Mouse (Mus musculus) intestine, embryonic 14.5 days (tissue): Measurements from ENCODE around the gene Btbd9. TPM values are rescaled to one million over a fixed set of nuclear protein-coding genes. Genes with fewer than 3 reads are reported as not detected.

Source experiments
- ATAC-seq: fragments of 200-750 bp; cut with Nextera tagmentation; replicated peaks from 2 replicates; pipeline ENCODE4 v1.8.0; 2017; ENCODE audit warnings: low read depth, moderate number of reproducible peaks, moderate TSS enrichment, moderate library complexity; ENCODE audit not compliant: low FRiP score, low TSS enrichment
- DNase-seq: peaks from one replicate; pipeline ENCODE4 v3.0.0-alpha.2; 2018; ENCODE audit warnings: low spot score
- H3K27ac ChIP-seq: fragments of 300-500 bp; sonication (generic); 2 replicates; pipeline ENCODE4 v1.5.1; 2014; ENCODE audit warnings: low read depth, mild to moderate bottlenecking, control low read depth
- H3K27me3 ChIP-seq: fragments of 300-500 bp; sonication (generic); replicated peaks from 2 replicates; pipeline ENCODE4 v1.6.1; 2014; ENCODE audit warnings: low read length, control low read depth; ENCODE audit not compliant: control insufficient read depth, insufficient read depth
- H3K36me3 ChIP-seq: fragments of 300-500 bp; sonication (generic); 2 replicates; pipeline ENCODE4 v1.6.1; 2014; ENCODE audit warnings: low read length, control low read depth; ENCODE audit not compliant: control insufficient read depth, insufficient read depth
- H3K4me1 ChIP-seq: fragments of 300-500 bp; sonication (generic); replicated peaks from 2 replicates; pipeline ENCODE4 v1.6.1; 2014; ENCODE audit warnings: low read length, control low read depth, mixed read lengths; ENCODE audit not compliant: control insufficient read depth, insufficient read depth
- H3K4me2 ChIP-seq: fragments of 300-500 bp; sonication (generic); 2 replicates; pipeline ENCODE4 v1.6.1; 2014; ENCODE audit warnings: low read length
- H3K4me3 ChIP-seq: fragments of 300-500 bp; sonication (generic); 2 replicates; pipeline ENCODE4 v1.5.1; 2014; ENCODE audit warnings: low read depth, low read length, control low read depth, mixed read lengths
- H3K9ac ChIP-seq: fragments of 300-500 bp; sonication (generic); 2 replicates; pipeline ENCODE4 v1.6.1; 2014; ENCODE audit warnings: mild to moderate bottlenecking, low read length
- H3K9me3 ChIP-seq: fragments of 300-500 bp; sonication (generic); 2 replicates; pipeline ENCODE4 v1.6.1; 2016; ENCODE audit warnings: low read length, control low read depth; ENCODE audit not compliant: control insufficient read depth
- WGBS: fragments of 180-500 bp; shearing (Covaris S2); extraction: QIAGEN DNeasy Blood & Tissue Kit; methylation state at CpG from one replicate; pipeline ENCODE4 v1.1.7; 2014; 5-methylcytosine and 5-hydroxymethylcytosine counted together
- polyA plus RNA-seq: library from polyadenylated mRNA; unstranded; fragments of >200 nt; fragmentation: Nextera tagmentation; extraction: Ambion mirVana; gene quantifications from 2 replicates; pipeline ENCODE4 v1.2.1, GENCODE M21; 2014

Btbd9 gene
- polyA plus RNA-seq, 1 experiment from 2014 or later: 53.7 TPM

- H3K27me3 ChIP-seq: no peaks in the 10 kb centered on the region
- no peak overlapping the region for H3K4me2 ChIP-seq
- 56% methylated on average over 7 of the region's 7 CpGs for WGBS
- no peaks in the 10 kb centered on the region for H3K9me3 ChIP-seq
- ATAC-seq (no peak), DNase-seq (no peak)
- no peaks in the 10 kb centered on the region for H3K36me3 ChIP-seq
- no peak overlapping the region for H3K27ac ChIP-seq
- H3K4me3 ChIP-seq: no peak overlapping the region
- no peak overlapping the region for H3K9ac ChIP-seq
- peaks cover 18% of the 10 kb centered on the region for H3K4me1 ChIP-seq
These were observed 332.7 kb downstream of the Btbd9 start for GRCm38 (mm10) chr17:30243540-30243939.

- no peak overlapping the region for H3K4me3 ChIP-seq
- H3K36me3 ChIP-seq: no peaks in the 10 kb centered on the region
- no peak overlapping the region for H3K9ac ChIP-seq
- H3K27ac ChIP-seq: no peak overlapping the region
- H3K27me3 ChIP-seq: no peaks in the 10 kb centered on the region
- H3K4me1 ChIP-seq: peaks cover 18% of the 10 kb centered on the region
- ATAC-seq (no peak), DNase-seq (no peak)
- H3K4me2 ChIP-seq: no peak overlapping the region
- H3K9me3 ChIP-seq: no peaks in the 10 kb centered on the region
- whole genome bisulfite sequencing: 93% methylated on average over 4 of the region's 4 CpGs
These were observed 333.6 kb downstream of the Btbd9 start for GRCm38 (mm10) chr17:30242647-30243046.

DNA sequence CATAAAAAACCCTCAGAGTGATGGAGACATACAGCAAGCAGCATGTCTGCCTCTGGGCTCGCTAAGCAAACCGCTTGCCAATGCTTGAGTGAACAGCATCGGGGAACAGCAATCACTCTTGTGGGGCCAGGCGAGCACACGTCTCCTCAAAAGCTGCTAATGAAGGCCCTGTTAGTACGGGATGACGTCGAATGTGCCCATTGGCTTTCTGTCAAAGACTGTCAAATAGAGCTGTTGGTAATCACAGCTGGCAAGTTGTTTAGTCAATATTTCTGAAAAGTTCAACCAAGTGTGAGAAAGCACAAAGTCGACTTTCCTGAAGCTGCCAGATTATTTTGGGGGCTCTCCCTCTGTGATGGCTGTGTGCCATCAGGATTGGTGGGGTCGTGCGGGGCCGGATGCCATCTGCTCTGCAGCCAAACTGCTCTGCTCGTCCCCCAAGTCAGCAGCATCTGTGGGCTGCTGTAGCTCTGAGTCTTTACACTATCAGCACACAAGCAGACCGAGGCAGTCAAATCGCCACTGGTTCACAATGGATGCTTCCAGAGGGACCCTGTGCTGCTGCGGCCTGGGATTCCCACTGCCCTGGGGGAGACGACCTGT, 334.5 kb downstream of the Btbd9 start:
- no peak for DNase-seq
- ATAC-seq: no peak
- H3K9me3 ChIP-seq: no peaks in the 10 kb centered on the region
- H3K27ac ChIP-seq: no peak overlapping the region
- H3K36me3 ChIP-seq: no peaks in the 10 kb centered on the region
- 75% methylated on average over 17 of the region's 17 CpGs for WGBS
- H3K4me3 ChIP-seq: no peak overlapping the region
- H3K4me2 ChIP-seq: no peak overlapping the region
- H3K9ac ChIP-seq: no peak overlapping the region
- peaks cover 18% of the 10 kb centered on the region for H3K4me1 ChIP-seq
- no peaks in the 10 kb centered on the region for H3K27me3 ChIP-seq

DNA sequence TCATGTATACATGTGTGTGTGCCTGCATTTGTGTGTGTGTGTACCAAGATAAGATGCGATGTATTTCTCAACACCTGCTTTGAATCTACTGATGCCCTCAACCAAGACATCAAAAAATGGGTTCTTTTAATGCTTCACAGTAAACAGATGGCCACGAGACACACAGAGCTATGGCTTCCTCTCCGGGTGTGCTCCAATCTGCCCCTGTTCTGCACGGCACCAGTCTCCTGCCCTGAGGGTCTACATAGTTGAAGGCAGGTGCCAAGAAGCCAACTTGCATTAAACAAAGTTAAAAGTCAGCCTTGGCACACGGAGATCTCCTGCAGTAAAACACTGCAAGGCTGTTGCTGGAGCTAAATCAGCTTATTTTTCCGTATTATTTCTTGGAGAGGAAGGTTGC, 335.2 kb downstream of the Btbd9 start:
- no peak for ATAC-seq
- DNase-seq: no peak
- H3K4me2 ChIP-seq: no peak overlapping the region
- peaks cover 18% of the 10 kb centered on the region for H3K4me1 ChIP-seq
- WGBS: 82% methylated on average over 6 of the region's 6 CpGs
- H3K9me3 ChIP-seq: no peaks in the 10 kb centered on the region
- H3K27ac ChIP-seq: no peak overlapping the region
- H3K27me3 ChIP-seq: no peaks in the 10 kb centered on the region
- H3K36me3 ChIP-seq: no peaks in the 10 kb centered on the region
- H3K4me3 ChIP-seq: no peak overlapping the region
- H3K9ac ChIP-seq: no peak overlapping the region

DNA sequence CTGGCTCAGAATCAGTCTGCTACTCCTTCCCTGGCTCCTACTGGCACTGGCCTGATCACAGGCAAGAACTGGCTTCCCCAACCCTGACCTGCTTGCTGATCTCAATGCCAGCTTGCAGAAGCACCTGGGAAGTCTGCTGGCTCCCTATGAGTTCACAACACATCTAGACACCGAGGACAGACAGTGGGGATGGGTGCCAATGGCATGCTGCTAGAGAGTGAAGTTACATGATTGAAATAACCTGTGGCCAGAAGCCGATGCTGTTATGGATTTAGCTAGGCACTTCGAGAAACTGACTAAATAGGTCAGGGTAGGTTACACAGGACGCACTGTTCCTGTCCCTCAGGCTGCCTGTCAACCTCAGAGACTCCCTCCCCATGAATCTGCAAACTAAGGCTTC, 335.6 kb downstream of the Btbd9 start:
- Histone ChIP-seq H3K4me2 (no peak overlapping the region), H3K27me3 (no peaks in the 10 kb centered on the region), H3K36me3 (no peaks in the 10 kb centered on the region), H3K4me3 (no peak overlapping the region), H3K9ac (no peak overlapping the region), H3K9me3 (no peaks in the 10 kb centered on the region), H3K4me1 (peaks cover 18% of the 10 kb centered on the region), H3K27ac (no peak overlapping the region)
- ATAC-seq (no peak), DNase-seq (no peak)
- 83% methylated on average over 4 of the region's 4 CpGs for WGBS

DNA sequence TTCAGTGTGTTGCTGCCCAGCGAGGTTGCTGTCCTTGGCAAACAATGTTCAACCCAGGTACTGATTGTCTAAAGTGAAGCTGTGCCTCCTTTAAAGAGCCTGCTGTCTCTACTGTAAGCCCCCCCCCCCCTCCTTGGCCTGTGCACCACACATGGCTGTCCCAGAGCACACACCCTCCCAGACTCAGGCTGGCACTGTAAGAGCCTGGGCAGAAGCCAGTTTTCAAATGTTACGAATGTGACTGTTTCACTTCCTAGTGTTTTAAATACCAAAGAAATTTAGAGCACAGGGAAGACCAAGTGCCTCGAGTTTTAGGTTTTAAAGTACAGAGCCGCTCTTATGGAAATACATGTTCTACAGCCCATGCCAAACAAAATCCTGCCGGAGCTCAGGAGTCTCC, 336.8 kb downstream of the Btbd9 start:
- no peak for ATAC-seq
- no peak overlapping the region for H3K27ac ChIP-seq
- no peaks in the 10 kb centered on the region for H3K36me3 ChIP-seq
- 73% methylated on average over 5 of the region's 5 CpGs for WGBS
- H3K4me1 ChIP-seq: peaks cover 8% of the 10 kb centered on the region; the same call in 1 of the 2 replicates
- no peak for DNase-seq
- H3K9ac ChIP-seq: no peak overlapping the region
- H3K9me3 ChIP-seq: no peaks in the 10 kb centered on the region
- H3K27me3 ChIP-seq: no peaks in the 10 kb centered on the region
- no peak overlapping the region for H3K4me3 ChIP-seq
- H3K4me2 ChIP-seq: no peak overlapping the region

- Histone ChIP-seq H3K4me3 (no peak overlapping the region), H3K9ac (no peak overlapping the region), H3K4me1 (0 out of 2 replicates have a peak, but pooled peaks cover 3% of the 10 kb centered on the region), H3K4me2 (no peak overlapping the region), H3K36me3 (no peaks in the 10 kb centered on the region), H3K27ac (no peak overlapping the region), H3K27me3 (no peaks in the 10 kb centered on the region), H3K9me3 (no peaks in the 10 kb centered on the region)
- no peak for DNase-seq
- WGBS: 89% methylated on average over 7 of the region's 7 CpGs
- ATAC-seq: no peak
These were observed 338.7 kb downstream of the Btbd9 start for GRCm38 (mm10) chr17:30237600-30237999.

- ATAC-seq: no peak
- no peak overlapping the region for H3K9ac ChIP-seq
- H3K9me3 ChIP-seq: no peaks in the 10 kb centered on the region
- no peak overlapping the region for H3K27ac ChIP-seq
- H3K4me3 ChIP-seq: no peak overlapping the region
- H3K4me2 ChIP-seq: no peak overlapping the region
- H3K36me3 ChIP-seq: no peaks in the 10 kb centered on the region
- no peaks in the 10 kb centered on the region for H3K27me3 ChIP-seq
- H3K4me1 ChIP-seq: 0 out of 2 replicates have a peak, but pooled peaks cover 3% of the 10 kb centered on the region
- WGBS: 75% methylated on average over 6 of the region's 6 CpGs
- no peak for DNase-seq
These were observed 339.7 kb downstream of the Btbd9 start for GRCm38 (mm10) chr17:30236611-30237010.

GRCm38 (mm10) chr17:30235380-30235779, 340.9 kb downstream of the Btbd9 start:
- H3K4me2 ChIP-seq: no peak overlapping the region
- no peaks in the 10 kb centered on the region for H3K9me3 ChIP-seq
- no peak overlapping the region for H3K27ac ChIP-seq
- no peaks in the 10 kb centered on the region for H3K27me3 ChIP-seq
- DNase-seq (no peak), ATAC-seq (no peak)
- H3K4me3 ChIP-seq: no peak overlapping the region
- no peak overlapping the region for H3K9ac ChIP-seq
- peaks cover 6% of the 10 kb centered on the region; the same call in 1 of the 2 replicates for H3K4me1 ChIP-seq
- WGBS: 39% methylated on average over 4 of the region's 4 CpGs
- H3K36me3 ChIP-seq: no peaks in the 10 kb centered on the region
